Mouse (Mus musculus): ENCODE results near the gene Ppwd1. TPM values are rescaled to one million over a fixed set of nuclear protein-coding genes. Genes with fewer than 3 reads are reported as not detected.
A peak's percentile ranks its signal among the peaks of the same experiment; 100 is the strongest.
"Not testable (repeated sequence)": the region's sequence is repeated elsewhere in the genome, so short reads cannot be mapped to it uniquely, and the experiment has no call there.

Gene Ppwd1
- polyA plus RNA-seq (2014; fragmentation: Nextera tagmentation; extraction: Ambion mirVana) = 15.8 and 16.6 TPM in 2 replicates

GRCm38 (mm10) chr13:104228384-104229066, at the start of gene Ppwd1, which contains the start of gene Cenpk:
Ppwd1 (minus strand) TSS chr13:104228843.
Cenpk (plus strand) TSS chr13:104228611.
- no peaks in the 10 kb centered on the region for H3K9me3 ChIP-seq (ENCODE audit: control insufficient read depth, low read length)
- H3K4me3 ChIP-seq (ENCODE audit: low read depth, low read length) = peak within 1 kb of the TSS; percentile 72
- peak; percentile 100 for ATAC-seq (replicated peaks; ENCODE audit: low FRiP score)
- peak within 1 kb of the TSS; percentile 88 for H3K9ac ChIP-seq (ENCODE audit: low read length)
- H3K4me1 ChIP-seq (replicated peaks; ENCODE audit: control insufficient read depth, insufficient read depth, low read length) = peaks cover 3% of the 10 kb centered on the region; the same call in 1 of the 2 replicates
- H3K36me3 ChIP-seq (ENCODE audit: control insufficient read depth, insufficient read depth, low read length) = no peaks in the 10 kb centered on the region
- H3K27ac ChIP-seq (ENCODE audit: low read depth, low read length) = peak within 1 kb of the TSS; percentile 37; the same call in 1 of the 2 replicates
- peak; percentile 98 for DNase-seq (ENCODE audit: low spot score)
- H3K4me2 ChIP-seq (ENCODE audit: low read depth, low read length, severe bottlenecking) = peak within 1 kb of the TSS; percentile 65
- under 1% methylated on average over 55 of the region's 55 CpGs for WGBS
- no peaks in the 10 kb centered on the region for H3K27me3 ChIP-seq (ENCODE audit: control insufficient read depth, insufficient read depth, low read length)

- Histone ChIP-seq H3K4me2 (ENCODE audit: low read depth, low read length, severe bottlenecking) (no peak overlapping the region), H3K9ac (ENCODE audit: low read length) (no peak overlapping the region), H3K27me3 (ENCODE audit: control insufficient read depth, insufficient read depth, low read length) (no peaks in the 10 kb centered on the region), H3K27ac (ENCODE audit: low read depth, low read length) (no peak overlapping the region), H3K4me1 (replicated peaks; ENCODE audit: control insufficient read depth, insufficient read depth, low read length) (no peaks in the 10 kb centered on the region), H3K4me3 (ENCODE audit: low read depth, low read length) (no peak overlapping the region), H3K9me3 (ENCODE audit: control insufficient read depth, low read length) (no peaks in the 10 kb centered on the region), H3K36me3 (ENCODE audit: control insufficient read depth, insufficient read depth, low read length) (no peaks in the 10 kb centered on the region; the same call in 1 of the 2 replicates)
- no peak for DNase-seq (ENCODE audit: low spot score)
- no peak for ATAC-seq (replicated peaks; ENCODE audit: low FRiP score)
- WGBS = 90% methylated on average over 3 of the region's 3 CpGs
These were observed 30.4 kb upstream of the Ppwd1 start for GRCm38 (mm10) chr13:104258997-104259396.

- Histone ChIP-seq H3K9ac (ENCODE audit: low read length) (peak overlapping the region; percentile 88), H3K4me3 (ENCODE audit: low read depth, low read length) (peak overlapping the region; percentile 72), H3K36me3 (ENCODE audit: control insufficient read depth, insufficient read depth, low read length) (no peaks in the 10 kb centered on the region), H3K4me2 (ENCODE audit: low read depth, low read length, severe bottlenecking) (peak overlapping the region; percentile 55), H3K4me1 (replicated peaks; ENCODE audit: control insufficient read depth, insufficient read depth, low read length) (peaks cover 3% of the 10 kb centered on the region; the same call in 1 of the 2 replicates), H3K27ac (ENCODE audit: low read depth, low read length) (no peak overlapping the region), H3K27me3 (ENCODE audit: control insufficient read depth, insufficient read depth, low read length) (no peaks in the 10 kb centered on the region), H3K9me3 (ENCODE audit: control insufficient read depth, low read length) (no peaks in the 10 kb centered on the region)
- peak; percentile 55 for ATAC-seq (replicated peaks; ENCODE audit: low FRiP score)
- DNase-seq (ENCODE audit: low spot score) = no peak
- WGBS = 9% methylated on average over 15 of the region's 15 CpGs
These were observed 538 bp upstream of the Ppwd1 start for GRCm38 (mm10) chr13:104229181-104229580.

- Histone ChIP-seq H3K36me3 (ENCODE audit: control insufficient read depth, insufficient read depth, low read length) (no peaks in the 10 kb centered on the region), H3K4me1 (replicated peaks; ENCODE audit: control insufficient read depth, insufficient read depth, low read length) (peaks cover 3% of the 10 kb centered on the region; the same call in 1 of the 2 replicates), H3K9me3 (ENCODE audit: control insufficient read depth, low read length) (no peaks in the 10 kb centered on the region), H3K4me2 (ENCODE audit: low read depth, low read length, severe bottlenecking) (peak overlapping the region; percentile 65), H3K27me3 (ENCODE audit: control insufficient read depth, insufficient read depth, low read length) (no peaks in the 10 kb centered on the region), H3K27ac (ENCODE audit: low read depth, low read length) (no peak overlapping the region), H3K4me3 (ENCODE audit: low read depth, low read length) (peak overlapping the region; percentile 72), H3K9ac (ENCODE audit: low read length) (peak overlapping the region; percentile 88; the same call in 1 of the 2 replicates)
- ATAC-seq (replicated peaks; ENCODE audit: low FRiP score) (no peak), DNase-seq (ENCODE audit: low spot score) (no peak)
- 64% methylated on average over 3 of the region's 3 CpGs for WGBS
These were observed 1.2 kb downstream of the Ppwd1 start for GRCm38 (mm10) chr13:104227478-104227877.

GRCm38 (mm10) chr13:104204313-104204712, 24.3 kb downstream of the Ppwd1 start:
- DNase-seq (ENCODE audit: low spot score) = no peak
- Histone ChIP-seq H3K4me3 (ENCODE audit: low read depth, low read length) (no peak overlapping the region), H3K27ac (ENCODE audit: low read depth, low read length) (no peak overlapping the region), H3K9me3 (ENCODE audit: control insufficient read depth, low read length) (no peaks in the 10 kb centered on the region), H3K9ac (ENCODE audit: low read length) (no peak overlapping the region), H3K27me3 (ENCODE audit: control insufficient read depth, insufficient read depth, low read length) (no peaks in the 10 kb centered on the region), H3K36me3 (ENCODE audit: control insufficient read depth, insufficient read depth, low read length) (no peaks in the 10 kb centered on the region), H3K4me1 (replicated peaks; ENCODE audit: control insufficient read depth, insufficient read depth, low read length) (no peaks in the 10 kb centered on the region), H3K4me2 (ENCODE audit: low read depth, low read length, severe bottlenecking) (no peak overlapping the region)
- no peak for ATAC-seq (replicated peaks; ENCODE audit: low FRiP score)
- whole genome bisulfite sequencing = 83% methylated on average over 1 of the region's 1 CpGs

GRCm38 (mm10) chr13:104195891-104196290, 32.8 kb downstream of the Ppwd1 start:
- not testable (repeated sequence) for H3K27me3 ChIP-seq (ENCODE audit: control insufficient read depth, insufficient read depth, low read length); H3K36me3 ChIP-seq (ENCODE audit: control insufficient read depth, insufficient read depth, low read length); H3K4me3 ChIP-seq (ENCODE audit: low read depth, low read length); H3K9me3 ChIP-seq (ENCODE audit: control insufficient read depth, low read length); H3K9ac ChIP-seq (ENCODE audit: low read length); ATAC-seq (replicated peaks; ENCODE audit: low FRiP score); H3K27ac ChIP-seq (ENCODE audit: low read depth, low read length); DNase-seq (ENCODE audit: low spot score); H3K4me2 ChIP-seq (ENCODE audit: low read depth, low read length, severe bottlenecking); H3K4me1 ChIP-seq (replicated peaks; ENCODE audit: control insufficient read depth, insufficient read depth, low read length)

GRCm38 (mm10) chr13:104187357-104187756, 41.3 kb downstream of the Ppwd1 start:
- Histone ChIP-seq H3K36me3 (ENCODE audit: control insufficient read depth, insufficient read depth, low read length) (no peaks in the 10 kb centered on the region; the same call in 1 of the 2 replicates), H3K9me3 (ENCODE audit: control insufficient read depth, low read length) (no peaks in the 10 kb centered on the region), H3K27ac (ENCODE audit: low read depth, low read length) (no peak overlapping the region), H3K9ac (ENCODE audit: low read length) (no peak overlapping the region), H3K27me3 (ENCODE audit: control insufficient read depth, insufficient read depth, low read length) (no peaks in the 10 kb centered on the region), H3K4me2 (ENCODE audit: low read depth, low read length, severe bottlenecking) (no peak overlapping the region), H3K4me3 (ENCODE audit: low read depth, low read length) (no peak overlapping the region), H3K4me1 (replicated peaks; ENCODE audit: control insufficient read depth, insufficient read depth, low read length) (no peaks in the 10 kb centered on the region)
- ATAC-seq (replicated peaks; ENCODE audit: low FRiP score) (no peak), DNase-seq (ENCODE audit: low spot score) (no peak)
- WGBS = 88% methylated on average over 4 of the region's 4 CpGs

GRCm38 (mm10) chr13:104179176-104179888, 49.3 kb downstream of the Ppwd1 start:
- no peaks in the 10 kb centered on the region for H3K4me1 ChIP-seq (replicated peaks; ENCODE audit: control insufficient read depth, insufficient read depth, low read length)
- peak overlapping the region; percentile 74 for H3K9ac ChIP-seq (ENCODE audit: low read length)
- H3K27me3 ChIP-seq (ENCODE audit: control insufficient read depth, insufficient read depth, low read length) = no peaks in the 10 kb centered on the region
- WGBS = 23% methylated on average over 13 of the region's 13 CpGs
- peak overlapping the region; percentile 79 for H3K4me3 ChIP-seq (ENCODE audit: low read depth, low read length)
- no peak for DNase-seq (ENCODE audit: low spot score)
- ATAC-seq (replicated peaks; ENCODE audit: low FRiP score) = no peak
- H3K27ac ChIP-seq (ENCODE audit: low read depth, low read length) = peak overlapping the region; percentile 50; the same call in 1 of the 2 replicates
- no peaks in the 10 kb centered on the region for H3K9me3 ChIP-seq (ENCODE audit: control insufficient read depth, low read length)
- H3K36me3 ChIP-seq (ENCODE audit: control insufficient read depth, insufficient read depth, low read length) = no peaks in the 10 kb centered on the region
- peak overlapping the region; percentile 54 for H3K4me2 ChIP-seq (ENCODE audit: low read depth, low read length, severe bottlenecking)

Measured in forebrain, embryonic 11.5 days (tissue).